Mouse (Mus musculus) lung, postnatal 0 days (tissue): ENCODE results near the gene Pth1r.
"Not testable (repeated sequence)": the region's sequence is repeated elsewhere in the genome, so short reads cannot be mapped to it uniquely, and the experiment has no call there.

Source experiments
- CTCF ChIP-seq: IDR thresholded peaks from 2 replicates; pipeline ENCODE4 v1.5.1; 2016; ENCODE audit warnings: antibody characterized with exemption, mild to moderate bottlenecking
- EP300 ChIP-seq: IDR thresholded peaks from 2 replicates; pipeline ENCODE4 v1.6.1; 2016; ENCODE audit warnings: antibody characterized with exemption, mild to moderate bottlenecking, control low read depth

- not testable (repeated sequence) for TF ChIP-seq EP300, CTCF
These were observed 64.2 kb downstream of the Pth1r start for GRCm38 (mm10) chr9:110682697-110683096.
